Mouse (Mus musculus): ENCODE measurements around the gene Agbl5. TPM values are rescaled to one million over a fixed set of nuclear protein-coding genes. Genes with fewer than 3 reads are reported as not detected.

Gene Agbl5
- total RNA-seq, 2 experiments from 2014 or later = 12.2 to 15.5 TPM

GRCm38 (mm10) chr5:30916841-30917240 is 28.3 kb downstream of the Agbl5 start:
- TF ChIP-seq CTCF (conservative IDR thresholded peaks at IDR 0.05) = no peak
- Histone ChIP-seq H3K27ac (peak overlapping the region; percentile 79; the same call in 1 of the 2 replicates), H3K4me3 (no peak overlapping the region)

GRCm38 (mm10) chr5:30917348-30917747 is 28.9 kb downstream of the Agbl5 start:
- DNase-seq (ENCODE audit: low spot score in 2 of 2) = no peak
- no peak for TF ChIP-seq CTCF (conservative IDR thresholded peaks at IDR 0.05)
- Histone ChIP-seq H3K27ac (peak overlapping the region; percentile 79; the same call in 1 of the 2 replicates), H3K4me3 (no peak overlapping the region)

More at GRCm38 (mm10) chr5:30916841-30917240, 28.3 kb downstream of the Agbl5 start:
- DNase-seq (ENCODE audit: low spot score in 2 of 2) = no peak

- TF ChIP-seq CTCF (conservative IDR thresholded peaks at IDR 0.05) = no peak
- Histone ChIP-seq H3K27ac (no peak overlapping the region), H3K4me3 (no peak overlapping the region)
- no peak for DNase-seq (ENCODE audit: low spot score in 2 of 2)
Observed at GRCm38 (mm10) chr5:30917891-30918670, 29.6 kb downstream of the Agbl5 start.

- no peak for TF ChIP-seq CTCF (conservative IDR thresholded peaks at IDR 0.05)
- DNase-seq (ENCODE audit: low spot score in 2 of 2) = no peak
- Histone ChIP-seq H3K27ac (no peak overlapping the region), H3K4me3 (no peak overlapping the region)
Observed at GRCm38 (mm10) chr5:30918691-30919090, 30.2 kb downstream of the Agbl5 start.

- no peak overlapping the region for H3K4me3 ChIP-seq
- no peak for TF ChIP-seq CTCF (conservative IDR thresholded peaks at IDR 0.05)
- no peak for DNase-seq (ENCODE audit: low spot score in 2 of 2)
- H3K27ac ChIP-seq = no peak overlapping the region
Observed at GRCm38 (mm10) chr5:30919831-30920614, 31.5 kb downstream of the Agbl5 start.

- no peak overlapping the region for H3K4me3 ChIP-seq
Observed at GRCm38 (mm10) chr5:30920621-30921020, 32.1 kb downstream of the Agbl5 start.

GRCm38 (mm10) chr5:30921256-30922033 is 33.0 kb downstream of the Agbl5 start, which contains the start of gene Khk:
TSS of gene Khk (plus strand) at chr5:30921431.
- TF ChIP-seq CTCF (conservative IDR thresholded peaks at IDR 0.05) = peak; percentile 87
- H3K4me3 ChIP-seq = peak within 1 kb of the TSS; percentile 88
- H3K27ac ChIP-seq = peak within 1 kb of the TSS; percentile 85
- DNase-seq (ENCODE audit: low spot score in 2 of 2) = peak; percentile 73 to 92

More at GRCm38 (mm10) chr5:30920621-30921020, 32.1 kb downstream of the Agbl5 start:
- H3K27ac ChIP-seq = no peak overlapping the region
- DNase-seq (ENCODE audit: low spot score in 2 of 2) = no peak
- no peak for TF ChIP-seq CTCF (conservative IDR thresholded peaks at IDR 0.05)

- TF ChIP-seq CTCF (conservative IDR thresholded peaks at IDR 0.05) = no peak
- Histone ChIP-seq H3K27ac (no peak overlapping the region), H3K4me3 (peak overlapping the region; percentile 88; the same call in 1 of the 2 replicates)
- DNase-seq (ENCODE audit: low spot score in 2 of 2) = no peak
Observed at GRCm38 (mm10) chr5:30922581-30923041, 34.1 kb downstream of the Agbl5 start.

- DNase-seq (ENCODE audit: low spot score in 2 of 2) = no peak
- no peak overlapping the region for H3K27ac ChIP-seq
- no peak overlapping the region for H3K4me3 ChIP-seq
- no peak for TF ChIP-seq CTCF (conservative IDR thresholded peaks at IDR 0.05)
Observed at GRCm38 (mm10) chr5:30923119-30923518, 34.6 kb downstream of the Agbl5 start.

- no peak for TF ChIP-seq CTCF (conservative IDR thresholded peaks at IDR 0.05)
- H3K4me3 ChIP-seq = no peak overlapping the region
- no peak for DNase-seq (ENCODE audit: low spot score in 2 of 2)
- no peak overlapping the region for H3K27ac ChIP-seq
Observed at GRCm38 (mm10) chr5:30924614-30925013, 36.1 kb downstream of the Agbl5 start.

GRCm38 (mm10) chr5:30925217-30925616 is 36.7 kb downstream of the Agbl5 start:
- TF ChIP-seq CTCF (conservative IDR thresholded peaks at IDR 0.05) = no peak
- no peak overlapping the region for H3K4me3 ChIP-seq
- DNase-seq (ENCODE audit: low spot score in 2 of 2) = no peak
- no peak overlapping the region for H3K27ac ChIP-seq

- no peak for TF ChIP-seq CTCF (conservative IDR thresholded peaks at IDR 0.05)
- H3K4me3 ChIP-seq = no peak overlapping the region
- no peak overlapping the region for H3K27ac ChIP-seq
- no peak for DNase-seq (ENCODE audit: low spot score in 2 of 2)
Observed at GRCm38 (mm10) chr5:30926073-30926472, 37.6 kb downstream of the Agbl5 start.
